Mouse (Mus musculus) kidney, adult 11 months (tissue): ENCODE measurements at regions not wholly inside any gene's neighbourhood (a gene's known extent, or its start where the extent isn't known, plus 50 kb on each side); places are given as distances from the start of the nearest gene placed in this dataset.

ENCODE experiments used
- DNase-seq: peaks from one replicate; pipeline ENCODE4 v3.0.0; 2022

GRCm38 (mm10) chr9:111822094-111822493 is 131.9 kb upstream of the Stac start:
- no peak for DNase-seq

- no peak for DNase-seq
Observed at GRCm38 (mm10) chr9:111817461-111817860, 127.3 kb upstream of the Stac start.

GRCm38 (mm10) chr9:111804931-111805330 is 114.8 kb upstream of the Stac start:
- no peak for DNase-seq

GRCm38 (mm10) chr9:111801381-111801780 is 111.2 kb upstream of the Stac start:
- no peak for DNase-seq

GRCm38 (mm10) chr9:111800869-111801268 is 110.7 kb upstream of the Stac start:
- DNase-seq: no peak

GRCm38 (mm10) chr9:111778981-111779380 is 88.8 kb upstream of the Stac start:
- DNase-seq: no peak

GRCm38 (mm10) chr9:111777433-111778135 is 87.4 kb upstream of the Stac start:
- no peak for DNase-seq

- no peak for DNase-seq
Observed at GRCm38 (mm10) chr9:111774229-111774628, 84.1 kb upstream of the Stac start.

GRCm38 (mm10) chr9:111762653-111763468 is 72.7 kb upstream of the Stac start:
- no peak for DNase-seq

- no peak for DNase-seq
Observed at GRCm38 (mm10) chr9:111755235-111755634, 65.1 kb upstream of the Stac start.

- DNase-seq: no peak
Observed at GRCm38 (mm10) chr9:111746151-111746550, 56.0 kb upstream of the Stac start.

- no peak for DNase-seq
Observed at GRCm38 (mm10) chr9:111745206-111745605, 55.1 kb upstream of the Stac start.
